Mouse (Mus musculus): ENCODE measurements around the gene Tgfa.

DNA sequence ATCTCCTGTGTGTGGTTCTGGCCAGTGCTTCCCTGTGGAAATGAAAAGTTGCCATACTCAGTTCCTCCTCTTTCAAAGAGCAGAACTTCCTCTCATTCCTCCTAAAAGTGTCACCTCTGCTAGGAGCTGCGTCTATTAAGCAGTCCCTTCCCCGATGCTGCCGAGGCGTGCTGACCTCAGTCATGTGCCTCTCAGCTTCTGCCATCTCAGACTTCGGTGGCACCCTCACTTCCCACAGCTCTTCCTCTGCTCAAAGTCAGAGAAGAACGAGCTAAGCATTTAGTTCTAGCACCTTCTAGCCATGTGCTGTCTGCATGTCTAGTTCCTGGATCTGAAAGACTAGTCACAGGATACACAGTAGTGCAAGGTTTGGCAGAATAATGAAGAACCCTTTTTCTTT lies 64.2 kb downstream of the Tgfa start:
- TF ChIP-seq CTCF (IDR thresholded peaks at IDR 0.05) (no peak), EP300 (IDR thresholded peaks at IDR 0.05; ENCODE audit: insufficient read depth, low read depth, low read length) (no peak), POLR2A (IDR thresholded peaks at IDR 0.05; ENCODE audit: insufficient read depth, low read depth, low read length) (no peak)
